Mouse (Mus musculus) megakaryocyte, embryonic 14.5 days (primary cell): Measurements from ENCODE around the gene Micu1.

Experiments
- FLI1 ChIP-seq: IDR thresholded peaks from 2 replicates; pipeline ENCODE4 v1.6.1; 2012; ENCODE audit warnings: low read length, inconsistent platforms, mixed read lengths
- GATA1 ChIP-seq: IDR thresholded peaks from 3 replicates; pipeline ENCODE4 v1.6.1; 2012; ENCODE audit warnings: mixed read lengths, low read length, inconsistent platforms, borderline replicate concordance

DNA sequence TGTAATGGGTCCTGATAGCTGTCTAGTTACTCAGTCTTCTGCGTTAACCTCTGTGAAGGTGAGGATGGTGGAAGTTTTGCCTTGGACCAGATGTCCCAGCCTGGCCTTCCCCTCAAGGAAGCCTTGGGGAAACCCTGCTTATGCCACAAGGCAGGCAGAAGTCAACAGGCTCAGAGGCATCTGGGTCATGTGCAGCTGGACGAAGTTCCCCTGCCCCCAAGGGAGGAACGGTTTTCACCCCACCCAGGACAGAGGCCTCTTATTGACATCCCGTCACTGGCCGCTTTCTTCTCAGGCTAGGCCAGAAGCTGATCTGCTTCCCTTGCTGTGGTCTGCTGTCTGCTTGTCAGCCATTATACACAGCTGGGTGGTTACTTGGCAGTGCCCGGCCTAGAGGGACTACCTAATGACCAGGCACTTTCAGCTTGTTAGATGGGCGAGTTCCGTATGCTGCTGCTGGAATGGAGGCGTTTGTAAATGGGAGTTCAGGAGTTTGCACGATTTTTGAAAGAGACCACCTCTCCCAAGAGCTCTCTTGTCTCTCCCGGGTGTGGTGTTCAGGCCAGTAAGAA is 33.8 kb downstream of the Micu1 start:
- no peak for TF ChIP-seq GATA1
- TF ChIP-seq FLI1: no peak
